Mouse (Mus musculus) stomach, embryonic 14.5 days (tissue): ENCODE measurements around the gene Pdk4. TPM values are rescaled to one million over a fixed set of nuclear protein-coding genes. Genes with fewer than 3 reads are reported as not detected.

Experiments
- ATAC-seq: fragments of 200-750 bp; cut with Nextera tagmentation; 2 replicates; pipeline ENCODE4 v1.8.0; 2017; ENCODE audit warnings: low read depth, moderate TSS enrichment; ENCODE audit not compliant: insufficient number of reproducible peaks, insufficient read depth, low FRiP score
- H3K27ac ChIP-seq: fragments of 300-500 bp; sonication (generic); 2 replicates; pipeline ENCODE4 v1.5.1; 2014; ENCODE audit warnings: mild to moderate bottlenecking, low read length, moderate library complexity, mixed read lengths
- H3K27me3 ChIP-seq: fragments of 300-500 bp; sonication (generic); 2 replicates; pipeline ENCODE4 v1.6.1; 2014; ENCODE audit warnings: low read length, control low read depth, mixed read lengths; ENCODE audit not compliant: control insufficient read depth, insufficient read depth
- H3K36me3 ChIP-seq: fragments of 300-500 bp; sonication (generic); 2 replicates; pipeline ENCODE4 v1.6.1; 2014; ENCODE audit warnings: mild to moderate bottlenecking, control low read depth, low read length, moderate library complexity, mixed read lengths; ENCODE audit not compliant: control insufficient read depth, insufficient read depth
- H3K4me1 ChIP-seq: fragments of 300-500 bp; sonication (generic); 2 replicates; pipeline ENCODE4 v1.6.1; 2014; ENCODE audit warnings: low read length, control low read depth, mixed read lengths; ENCODE audit not compliant: control insufficient read depth, insufficient read depth
- H3K4me2 ChIP-seq: fragments of 300-500 bp; sonication (generic); replicated peaks from 2 replicates; pipeline ENCODE4 v1.6.1; 2014; ENCODE audit warnings: low read depth, low read length, control low read depth
- H3K4me3 ChIP-seq: fragments of 300-500 bp; sonication (generic); 2 replicates; pipeline ENCODE4 v1.5.1; 2014; ENCODE audit warnings: low read depth, low read length, control low read depth
- H3K9ac ChIP-seq: fragments of 300-500 bp; sonication (generic); replicated peaks from 2 replicates; pipeline ENCODE4 v1.6.1; 2014; ENCODE audit warnings: low read depth, mild to moderate bottlenecking, control low read depth, low read length, moderate library complexity, mixed read lengths
- H3K9me3 ChIP-seq: fragments of 300-500 bp; sonication (generic); 2 replicates; pipeline ENCODE4 v1.6.1; 2016; ENCODE audit warnings: low read depth, low read length, control low read depth; ENCODE audit not compliant: control insufficient read depth
- WGBS: fragments of 180-500 bp; shearing (Covaris S2); extraction: QIAGEN DNeasy Blood & Tissue Kit; methylation state at CpG from one replicate; pipeline ENCODE4 v1.1.7; 2014; 5-methylcytosine and 5-hydroxymethylcytosine counted together
- polyA plus RNA-seq: library from polyadenylated mRNA; unstranded; fragments of >200 nt; fragmentation: Nextera tagmentation; extraction: Ambion mirVana; gene quantifications from 2 replicates; pipeline ENCODE4 v1.2.1, GENCODE M21; 2014

Pdk4 gene
- polyA plus RNA-seq, 1 experiment from 2014 or later, result 1.0 TPM

DNA sequence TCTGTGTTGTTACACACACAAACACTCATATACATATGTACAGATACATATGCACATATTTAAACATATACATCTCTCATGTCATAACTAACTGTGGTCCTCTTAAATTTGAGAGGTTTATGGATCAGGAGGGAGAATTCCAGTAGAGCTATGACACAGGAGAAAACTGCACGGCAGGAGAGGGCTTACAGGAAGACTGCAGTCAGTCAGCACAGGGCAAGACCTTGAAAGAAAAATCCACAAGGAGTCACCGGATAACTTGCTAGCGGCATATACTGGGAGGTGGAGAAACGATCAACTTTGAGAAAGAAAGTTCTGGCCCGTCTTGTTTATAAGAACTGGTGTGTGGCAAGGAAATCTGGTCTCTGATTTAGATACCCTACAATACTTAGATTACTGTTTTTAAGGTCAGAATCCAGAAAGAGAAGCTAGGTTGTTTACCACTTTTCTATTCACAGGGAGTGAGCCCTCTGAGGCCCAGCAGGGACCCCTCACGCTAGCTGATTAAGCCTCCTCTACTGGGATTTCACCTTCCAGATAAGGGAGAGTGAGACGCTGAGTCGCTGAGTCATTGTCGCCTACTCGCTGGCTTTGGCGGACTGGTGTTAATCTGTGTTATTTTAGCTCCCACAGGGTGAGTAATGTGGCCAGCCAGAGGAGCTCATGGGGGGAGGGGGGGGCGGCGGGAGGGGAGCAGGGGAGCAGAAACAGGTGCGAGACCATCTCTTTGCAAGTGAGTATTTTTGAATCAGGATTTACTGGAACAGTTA, 53.6 kb downstream of the Pdk4 start:
- peaks cover 8% of the 10 kb centered on the region; the same call in 1 of the 2 replicates for H3K4me1 ChIP-seq

GRCm38 (mm10) chr6:5441221-5441620, 54.9 kb downstream of the Pdk4 start:
- Histone ChIP-seq H3K27me3 (no peaks in the 10 kb centered on the region), H3K9ac (no peak overlapping the region), H3K4me1 (peaks cover 8% of the 10 kb centered on the region; the same call in 1 of the 2 replicates), H3K9me3 (no peaks in the 10 kb centered on the region), H3K4me3 (no peak overlapping the region), H3K36me3 (no peaks in the 10 kb centered on the region), H3K27ac (no peak overlapping the region), H3K4me2 (no peak overlapping the region)
- 76% methylated on average over 6 of the region's 6 CpGs for WGBS
- no peak for ATAC-seq

More for the DNA sequence above, 53.6 kb downstream of the Pdk4 start:
- ATAC-seq, result peak; percentile 82
- Histone ChIP-seq H3K27ac (0 out of 2 replicates have a peak overlapping the region, but pooled peaks have one; percentile 11), H3K27me3 (no peaks in the 10 kb centered on the region), H3K36me3 (no peaks in the 10 kb centered on the region), H3K9me3 (no peaks in the 10 kb centered on the region), H3K4me3 (no peak overlapping the region), H3K9ac (no peak overlapping the region), H3K4me2 (peak overlapping the region; percentile 25; the same call in 1 of the 2 replicates)
- 8% methylated on average over 14 of the region's 14 CpGs for WGBS

DNA sequence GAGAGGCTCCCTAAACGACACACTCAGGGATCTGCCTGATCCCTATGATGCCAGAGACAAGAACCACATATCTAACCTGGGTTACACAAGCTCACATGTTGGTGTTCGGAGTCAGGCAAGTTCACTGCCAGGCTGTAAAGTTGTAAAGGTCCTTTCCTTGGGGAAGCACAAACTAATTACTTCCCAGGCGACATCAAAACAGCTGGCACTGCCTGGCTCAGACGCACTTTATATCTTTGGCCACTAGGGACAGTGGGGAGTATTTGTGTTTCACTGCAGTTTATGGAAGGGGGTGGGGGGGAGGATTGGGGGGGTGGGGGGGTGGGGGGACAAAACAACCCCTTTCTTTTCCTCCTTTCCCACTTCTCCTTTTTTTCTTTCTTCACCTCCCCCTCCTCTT, 58.4 kb downstream of the Pdk4 start:
- Histone ChIP-seq H3K27ac (no peak overlapping the region), H3K9me3 (no peaks in the 10 kb centered on the region), H3K9ac (no peak overlapping the region), H3K27me3 (no peaks in the 10 kb centered on the region), H3K4me2 (no peak overlapping the region), H3K4me1 (no peaks in the 10 kb centered on the region), H3K4me3 (no peak overlapping the region), H3K36me3 (no peaks in the 10 kb centered on the region)
- WGBS, result 41% methylated on average over 4 of the region's 4 CpGs
- ATAC-seq, result no peak

- Histone ChIP-seq H3K27me3 (no peaks in the 10 kb centered on the region), H3K4me3 (no peak overlapping the region), H3K4me1 (no peaks in the 10 kb centered on the region), H3K9me3 (no peaks in the 10 kb centered on the region), H3K4me2 (no peak overlapping the region), H3K9ac (no peak overlapping the region), H3K36me3 (no peaks in the 10 kb centered on the region), H3K27ac (no peak overlapping the region)
- WGBS, result 90% methylated on average over 2 of the region's 2 CpGs
- no peak for ATAC-seq
Measured at GRCm38 (mm10) chr6:5433887-5434286, 62.2 kb downstream of the Pdk4 start.

Other genes starting within 250 kb of the Pdk4 start
- 16.3 and 20.1 TPM in 2 replicates for gene Pon3, start 240.0 kb downstream of the Pdk4 start, polyA plus RNA-seq
- gene Pon2, start 197.9 kb downstream of the Pdk4 start, polyA plus RNA-seq, result 50.8 and 56.5 TPM in 2 replicates
- gene Asb4, start 112.9 kb downstream of the Pdk4 start, polyA plus RNA-seq, result 12.4 and 15.8 TPM in 2 replicates
- gene Dync1i1, start 229.3 kb upstream of the Pdk4 start, polyA plus RNA-seq, result 1.2 and 1.9 TPM in 2 replicates